Mouse (Mus musculus): ENCODE results near the gene Tirap.
"Not testable (repeated sequence)": the region's sequence is repeated elsewhere in the genome, so short reads cannot be mapped to it uniquely, and the experiment has no call there.

The Tirap gene

DNA sequence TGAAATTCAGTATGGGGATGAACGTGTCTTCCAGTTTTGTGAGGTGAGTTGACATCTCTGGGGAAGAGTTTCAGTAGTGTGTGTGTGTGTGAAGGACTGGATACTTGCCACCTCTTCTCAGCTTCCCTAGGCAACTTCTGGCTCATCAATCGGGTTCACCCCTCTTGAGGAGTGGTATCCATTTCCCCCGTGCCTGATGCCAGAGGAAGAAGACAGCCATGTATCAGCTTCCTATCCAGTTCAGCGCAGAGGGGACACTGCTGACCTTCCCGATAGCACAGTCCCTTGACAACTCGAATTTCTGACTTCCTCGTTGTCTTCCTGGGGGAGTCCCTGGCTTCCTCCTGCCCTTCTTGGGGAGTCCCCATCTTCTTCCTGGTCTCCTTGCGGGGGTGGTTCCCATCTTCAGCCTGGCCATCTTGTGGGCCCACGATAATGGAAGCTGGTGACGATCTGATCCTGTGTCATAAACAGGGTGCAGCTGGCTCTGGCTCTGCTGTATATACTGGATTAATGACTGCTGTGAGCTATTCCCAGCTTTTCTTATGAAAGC, 12.7 kb downstream of the Tirap start:
- DNase-seq: no peak

DNA sequence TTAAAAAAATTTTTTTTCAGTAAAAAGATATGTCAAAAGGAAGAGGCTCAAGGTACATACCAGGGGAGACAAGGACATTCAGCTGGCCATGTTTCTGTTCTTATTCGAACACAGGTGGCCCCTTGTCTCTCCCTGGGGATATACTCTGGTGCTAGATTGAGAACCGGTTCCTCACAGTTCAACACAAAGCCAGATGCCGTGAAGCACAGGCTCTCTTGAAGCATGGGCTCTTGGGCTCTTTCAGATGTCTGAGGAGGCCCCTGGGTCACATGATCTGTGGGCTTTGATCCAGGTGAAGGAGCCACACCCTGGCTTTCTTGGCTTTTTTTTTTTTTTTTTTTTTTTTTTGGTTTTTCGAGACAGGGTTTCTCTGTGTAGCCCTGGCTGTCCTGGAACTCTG, 13.7 kb downstream of the Tirap start:
- DNase-seq: no peak

DNA sequence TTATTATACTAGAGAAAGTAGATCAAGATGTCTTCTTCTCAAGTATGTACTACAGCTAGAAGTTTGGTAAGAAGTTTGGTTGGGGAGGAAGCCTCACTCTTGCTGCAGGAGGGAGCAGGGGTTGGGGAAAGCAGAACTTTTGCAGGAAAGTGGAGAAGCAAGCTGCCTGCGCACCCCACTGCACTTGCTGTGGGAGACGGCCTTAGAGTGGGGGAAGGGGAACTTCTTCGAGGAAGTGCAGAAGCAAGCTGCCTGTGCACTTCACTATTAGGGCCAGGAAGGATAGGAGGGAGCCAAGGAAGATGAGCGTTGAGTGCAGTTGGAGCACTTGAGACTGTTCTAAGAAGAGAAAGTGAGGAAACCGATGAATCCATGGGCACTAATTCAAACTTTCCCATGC, 16.7 kb downstream of the Tirap start:
- no peak for DNase-seq

DNA sequence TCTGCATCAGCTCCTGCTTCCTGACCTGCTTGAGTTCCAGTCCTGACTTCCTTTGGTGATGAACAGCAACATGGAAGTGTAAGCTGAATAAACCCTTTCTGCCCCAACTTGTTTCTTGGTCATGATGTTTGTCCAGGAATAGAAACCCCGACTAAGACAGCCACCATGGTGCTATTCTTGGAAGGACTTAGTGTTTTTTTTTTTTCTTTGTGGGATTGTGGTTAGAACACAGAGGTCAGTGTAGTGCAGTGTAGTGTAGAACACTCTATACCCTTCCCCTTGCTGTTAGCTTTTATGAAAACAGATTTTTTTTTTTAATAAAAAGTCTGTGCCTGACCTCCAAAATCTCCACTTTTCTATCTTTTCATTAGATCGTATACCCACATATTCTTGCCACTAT, 17.3 kb downstream of the Tirap start:
- no peak for DNase-seq

DNA sequence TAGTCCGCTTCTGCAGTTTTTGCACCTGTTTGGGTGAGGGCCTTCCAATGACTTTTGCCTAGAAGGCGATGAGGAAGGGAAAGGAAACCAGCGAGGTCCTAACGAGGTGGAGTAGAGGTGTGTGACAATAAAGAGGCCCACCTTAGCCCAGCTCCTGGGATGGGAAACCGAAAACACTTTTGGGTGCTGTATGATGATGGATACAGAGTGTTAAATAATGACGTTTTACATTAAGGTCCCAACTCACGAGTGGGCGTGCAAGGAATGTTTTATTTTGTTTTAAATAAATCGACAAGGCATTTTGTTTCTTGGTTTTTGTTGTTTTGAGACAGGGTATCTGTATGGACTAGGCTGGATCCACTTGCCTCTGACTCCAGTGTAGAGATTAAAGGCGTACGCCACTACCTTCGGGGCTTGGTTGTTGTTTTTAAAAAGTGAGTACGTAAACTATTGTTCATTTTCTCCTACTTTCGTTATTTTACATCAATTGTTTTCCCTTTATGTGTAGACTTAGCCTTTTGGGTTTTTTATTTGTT, 23.9 kb downstream of the Tirap start:
- DNase-seq: no peak

DNA sequence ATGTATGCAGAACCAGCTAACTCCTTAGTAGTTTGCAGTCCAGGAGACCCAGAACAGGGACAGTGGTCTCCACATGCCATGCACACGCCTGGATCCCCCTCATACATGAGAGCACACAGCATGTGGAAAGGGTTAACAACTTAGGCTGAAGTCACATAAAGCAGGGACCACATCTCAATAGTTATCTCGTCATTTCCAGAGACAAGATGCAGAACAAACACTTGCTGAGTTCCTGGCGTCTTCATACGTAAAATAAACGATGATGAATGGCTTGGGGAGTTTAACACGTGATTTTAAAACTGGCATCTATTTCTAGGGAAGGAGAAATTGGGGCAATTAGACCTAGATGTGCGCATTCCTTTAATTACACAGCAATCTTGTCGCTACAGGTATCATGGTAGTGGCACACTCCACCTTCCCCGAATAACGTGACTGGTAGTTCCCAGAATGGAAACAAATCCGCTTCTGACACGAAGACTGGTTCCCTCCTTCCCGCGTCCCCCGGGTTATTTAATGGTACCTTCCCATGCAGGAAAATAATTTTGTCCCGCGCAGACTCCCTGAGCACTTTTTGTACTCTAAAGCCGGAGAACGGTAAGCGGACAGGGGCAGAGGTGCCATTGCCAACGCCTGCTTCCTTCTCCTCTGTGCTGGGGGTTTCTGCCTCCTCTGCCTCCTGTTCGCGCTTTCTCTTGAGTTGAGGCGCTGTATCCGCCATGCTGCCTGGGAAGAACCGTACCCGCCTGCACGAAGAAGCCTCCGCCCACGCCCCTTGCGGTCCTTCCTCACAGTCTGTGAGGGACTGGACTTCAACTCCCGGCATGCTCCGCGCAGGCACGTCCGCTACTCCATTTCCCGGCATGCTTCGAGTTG, 24.6 kb downstream of the Tirap start, which contains the start of gene Dcps:
Gene Dcps, minus strand, starts transcription at position 811 of the 873 bp plus-strand sequence.
- DNase-seq: peak; percentile 95

DNA sequence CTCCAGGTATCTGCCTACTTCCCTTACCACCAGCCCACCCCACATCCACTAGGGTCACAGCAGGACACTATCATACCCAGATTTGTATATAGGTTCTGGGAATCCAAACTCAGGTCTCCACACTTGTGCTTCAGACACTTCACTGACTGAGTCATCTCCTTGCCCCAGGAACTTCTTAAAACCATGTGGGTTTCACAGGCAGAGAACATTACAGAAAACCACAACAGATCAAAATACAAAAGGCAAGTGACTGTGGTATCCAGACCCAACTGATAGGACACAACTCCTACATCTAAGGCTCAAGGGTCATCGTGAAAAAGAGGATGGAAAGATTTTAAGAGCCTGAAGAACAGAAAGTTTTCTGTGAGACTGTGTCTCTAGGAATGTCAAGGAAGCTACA, 26.8 kb downstream of the Tirap start:
- DNase-seq: no peak

DNA sequence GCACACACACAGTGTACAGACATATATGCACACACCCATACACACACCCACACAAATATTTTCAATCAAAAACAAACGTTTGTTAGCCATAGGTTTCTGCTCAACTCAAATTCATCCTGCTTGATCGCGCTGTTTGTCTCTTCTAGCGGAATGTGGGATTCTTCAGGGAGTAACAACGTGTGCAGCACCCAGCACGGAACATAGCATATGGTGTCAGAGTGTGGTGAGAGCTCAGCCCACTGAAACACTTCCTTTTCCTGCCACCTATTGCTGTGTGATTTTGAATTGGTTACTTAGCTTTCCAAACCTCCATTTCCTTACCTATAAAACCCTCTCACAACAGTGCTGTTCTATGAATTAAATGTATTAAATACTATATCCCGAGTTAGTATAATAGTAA, 30.0 kb downstream of the Tirap start:
- DNase-seq: no peak

DNA sequence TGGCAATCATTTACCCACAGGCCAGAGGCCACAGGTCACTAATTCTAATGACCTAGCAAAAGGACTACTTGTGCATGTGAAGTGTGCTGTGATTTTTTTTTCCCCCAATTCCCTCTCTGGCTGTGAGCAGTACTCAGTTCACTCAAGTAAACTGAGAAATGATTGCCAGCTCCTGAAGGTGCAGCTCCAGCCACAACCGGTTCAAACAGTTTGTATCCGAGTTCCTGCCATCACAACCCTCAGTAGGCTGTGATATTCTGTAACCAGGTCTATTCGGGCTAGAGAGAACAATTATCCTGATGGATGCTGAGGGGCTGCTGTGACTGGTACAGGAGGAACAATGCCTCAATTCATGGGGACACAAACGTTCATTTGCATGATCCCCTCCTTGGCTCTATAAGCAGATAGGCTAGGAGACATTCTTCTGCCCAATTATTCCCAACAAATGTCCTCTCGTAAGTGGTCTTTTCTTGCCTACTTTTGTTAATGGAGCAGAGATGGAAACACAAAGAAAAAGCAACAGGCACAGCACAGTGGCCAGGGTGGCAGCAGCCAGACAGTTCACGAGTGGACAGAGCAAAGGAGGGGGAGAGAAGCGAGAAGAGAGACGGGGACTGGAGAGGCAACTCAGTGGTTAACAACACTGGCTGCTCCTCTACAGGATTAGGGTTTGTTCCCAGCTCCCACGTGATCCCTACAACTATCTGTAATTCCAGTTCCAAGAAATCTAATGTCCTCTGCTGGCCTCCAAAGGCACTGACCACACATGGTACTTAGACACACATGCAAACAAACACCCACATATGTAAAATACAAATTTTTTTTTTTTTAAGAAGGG, 33.1 kb downstream of the Tirap start:
- peak; percentile 74 for DNase-seq

DNA sequence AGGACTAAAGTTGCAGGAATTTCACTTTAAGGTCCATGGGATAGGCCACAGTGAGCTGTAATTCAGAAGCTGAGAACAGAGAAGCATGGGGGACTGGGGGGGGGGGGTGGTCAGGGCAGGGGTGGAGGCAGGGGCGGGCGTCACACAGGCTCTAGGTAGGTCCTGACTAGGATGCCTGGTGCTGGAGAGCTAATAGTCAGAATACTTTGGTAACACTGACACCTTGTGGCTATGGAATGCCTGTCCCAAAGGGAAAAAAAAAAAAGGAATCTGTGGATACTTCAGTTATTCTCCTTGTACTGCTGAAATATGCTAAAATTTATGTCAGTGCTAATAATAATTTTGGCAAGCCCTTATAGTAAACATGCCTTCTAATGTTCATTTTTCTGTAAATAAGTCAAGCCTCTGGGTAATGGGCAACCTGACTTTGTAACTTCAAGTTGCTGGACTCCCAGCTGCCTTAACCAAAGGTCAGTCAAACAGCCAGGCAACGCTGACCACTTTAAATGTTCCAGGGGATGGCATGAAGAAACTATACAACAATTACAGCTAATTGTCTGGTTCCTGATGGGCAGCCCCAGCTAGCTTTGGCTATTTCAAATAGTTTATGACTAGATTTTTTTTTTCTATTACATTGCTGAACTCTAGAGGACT, 33.8 kb downstream of the Tirap start:
- DNase-seq: no peak

DNA sequence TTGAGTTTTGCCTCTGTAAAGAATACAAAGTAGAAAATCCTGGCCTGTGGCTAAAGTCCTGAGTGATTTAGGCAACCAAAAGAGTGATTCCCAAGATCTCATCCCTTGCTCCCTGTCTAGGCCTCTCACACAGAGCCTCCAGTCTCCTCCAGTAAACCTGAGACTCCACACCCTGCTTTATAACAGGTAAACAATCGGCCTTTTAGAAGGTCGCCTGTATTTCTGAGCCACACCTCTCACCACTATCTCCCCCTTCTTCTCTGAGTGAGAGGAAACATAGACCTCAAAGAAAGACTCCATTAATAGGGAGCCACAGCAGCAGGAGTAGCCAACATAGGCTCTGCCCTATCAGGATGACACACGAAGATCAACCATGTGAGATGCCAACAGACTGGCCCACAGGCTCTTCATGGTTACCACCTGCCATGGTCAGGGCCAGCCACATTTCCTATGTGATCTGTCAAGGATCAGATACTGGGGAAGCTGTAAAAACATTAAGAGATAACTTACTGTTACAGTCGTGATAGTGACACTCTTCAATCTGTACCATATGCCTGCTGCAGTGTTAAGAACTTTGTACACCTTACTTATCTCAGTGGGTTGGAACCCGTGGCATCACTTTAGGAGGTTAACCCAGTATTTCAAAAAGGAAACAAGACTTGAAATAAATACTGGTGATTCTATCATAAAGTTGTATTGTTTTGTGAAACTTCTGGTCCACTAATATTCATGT, 35.8 kb downstream of the Tirap start:
- DNase-seq: no peak

DNA sequence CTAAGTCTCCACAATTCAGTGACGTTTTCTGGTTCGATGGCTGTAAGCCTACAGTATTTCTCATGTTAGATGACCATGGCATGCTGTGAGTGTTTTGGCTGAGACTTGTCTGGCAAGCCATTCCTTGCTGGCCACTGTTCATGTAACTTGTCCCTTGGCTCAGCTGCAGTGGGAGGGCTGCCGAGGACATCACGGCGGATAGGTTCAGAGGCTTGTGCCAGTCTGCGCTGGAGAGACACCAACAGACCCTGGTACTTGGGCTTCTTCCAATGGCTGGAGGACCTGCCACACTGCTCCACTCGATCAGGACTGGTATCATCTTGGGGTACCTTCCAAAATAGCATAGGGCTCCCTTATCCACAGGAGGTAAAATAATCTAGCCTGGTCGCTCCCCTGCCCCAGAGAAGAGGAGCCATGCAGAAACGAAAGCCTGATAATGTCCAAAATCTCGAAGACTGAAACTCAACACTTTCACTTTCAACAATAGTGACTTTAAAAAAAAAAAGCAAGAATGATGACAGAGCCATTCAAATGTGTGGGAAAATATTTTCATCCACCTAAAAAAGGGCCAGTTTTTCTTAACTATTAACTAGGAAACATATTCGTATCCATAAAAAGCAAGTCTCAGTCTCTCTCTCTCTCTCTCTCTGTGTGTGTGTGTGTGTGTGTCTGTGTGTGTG, 36.9 kb downstream of the Tirap start:
- peak; percentile 56 for DNase-seq

DNA sequence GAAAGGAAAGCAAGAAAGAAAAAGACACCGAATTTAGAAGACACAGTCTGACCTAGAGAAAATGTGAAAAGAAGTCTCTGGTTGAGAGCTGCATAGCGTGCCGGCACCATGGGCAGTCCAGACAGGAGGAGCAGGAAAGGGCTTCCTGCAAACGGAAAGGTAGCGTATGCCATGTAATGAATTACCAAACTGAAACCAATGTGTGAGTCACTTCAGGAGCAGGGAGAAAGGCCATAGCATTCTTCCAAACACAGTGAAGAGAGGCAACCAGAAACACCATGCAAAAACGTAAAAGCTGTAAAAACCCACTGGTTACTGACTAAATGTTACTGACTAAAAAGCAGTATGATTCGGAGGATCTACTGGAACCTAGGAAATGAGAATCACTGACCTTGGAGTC, 38.4 kb downstream of the Tirap start:
- no peak for DNase-seq

DNA sequence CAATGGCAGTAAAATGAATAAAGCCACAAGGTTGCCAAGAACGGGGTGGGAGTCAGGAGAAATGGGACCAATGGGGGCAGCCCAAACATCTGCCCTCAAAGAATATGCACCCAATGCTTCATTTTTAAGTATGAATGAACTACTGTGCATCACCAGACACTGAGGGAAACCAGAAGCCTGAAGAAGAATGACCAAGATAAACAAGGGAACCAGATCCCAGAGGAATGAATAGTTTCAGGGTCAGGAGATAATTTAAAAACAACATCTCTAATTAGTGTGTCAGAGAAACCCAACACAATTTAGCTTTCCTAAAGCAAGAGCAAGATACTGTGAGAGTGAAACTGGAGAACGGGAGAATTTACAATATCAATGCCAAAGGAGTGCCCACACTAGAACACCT, 39.4 kb downstream of the Tirap start:
- no peak for DNase-seq

DNA sequence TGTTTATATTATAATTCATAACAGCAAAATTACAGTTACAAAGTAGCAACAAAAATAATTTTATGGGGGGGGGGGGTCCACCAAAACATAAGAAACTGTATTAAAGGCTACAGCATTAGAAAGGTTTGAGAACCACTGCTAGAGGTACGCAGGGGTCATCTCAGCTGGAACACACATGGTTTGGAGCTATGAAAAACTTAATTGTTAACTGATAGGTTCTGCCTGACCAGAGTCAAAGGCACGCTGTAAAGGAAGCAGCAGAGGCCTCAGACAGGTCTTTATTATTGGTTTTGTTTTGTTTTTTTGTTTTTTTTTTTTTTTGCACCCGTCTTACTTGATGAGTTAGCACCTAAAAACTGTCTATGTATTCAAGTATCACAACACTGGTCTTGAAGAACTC, 41.6 kb downstream of the Tirap start:
- no peak for DNase-seq

DNA sequence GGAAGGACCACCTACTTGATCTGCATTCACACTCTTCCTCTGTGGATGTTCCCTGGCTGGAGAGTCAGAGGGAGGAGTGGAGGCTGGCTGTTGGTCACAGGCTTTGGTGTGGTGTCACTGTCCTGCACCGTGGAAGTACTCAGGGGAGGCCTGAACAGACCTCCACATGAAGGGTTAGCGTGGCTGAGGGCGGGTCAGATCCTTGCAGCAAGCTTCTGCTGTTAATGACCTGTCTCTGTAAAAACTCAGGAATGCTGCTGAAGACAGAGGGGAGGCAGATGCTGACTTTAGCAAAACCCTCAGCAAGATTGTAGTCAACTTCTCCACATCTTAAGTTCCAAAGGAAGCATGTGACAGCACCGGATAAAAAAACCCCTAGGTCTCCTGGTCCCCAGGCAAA, 43.2 kb downstream of the Tirap start:
- no peak for DNase-seq

DNA sequence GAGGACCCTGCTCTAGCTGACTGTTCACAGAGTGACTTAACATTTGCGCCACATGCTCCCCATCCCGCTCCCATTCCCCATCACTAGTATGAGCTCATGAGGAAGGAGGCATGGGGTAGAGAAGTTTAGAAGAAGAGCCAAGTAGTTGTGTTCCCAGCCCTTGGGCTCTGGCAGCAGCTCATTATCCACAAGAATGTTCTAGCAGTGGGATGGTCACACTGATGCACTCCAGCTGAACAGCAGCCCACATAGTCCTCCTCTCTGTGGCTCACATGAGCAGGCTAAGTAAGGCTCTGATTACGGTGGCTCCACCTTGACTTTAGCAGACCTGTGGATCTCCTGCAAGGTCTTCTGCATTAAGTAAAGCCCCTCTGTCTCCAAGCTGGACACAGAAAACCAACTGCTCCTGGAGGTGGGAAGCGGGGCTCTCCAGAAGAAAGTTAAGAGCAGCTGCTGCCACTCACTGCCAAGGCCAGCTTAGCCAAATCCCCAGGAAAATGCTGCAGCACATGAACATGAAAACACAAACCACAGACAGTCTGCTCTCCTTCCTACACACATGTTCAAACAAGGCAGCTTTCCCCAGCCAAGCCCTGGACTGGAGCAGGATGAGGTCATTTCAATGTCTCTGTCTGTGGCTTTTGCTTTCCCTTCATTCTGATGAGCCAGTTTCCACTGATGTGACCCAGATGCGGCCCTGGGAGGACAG, 43.9 kb downstream of the Tirap start:
- no peak for DNase-seq

DNA sequence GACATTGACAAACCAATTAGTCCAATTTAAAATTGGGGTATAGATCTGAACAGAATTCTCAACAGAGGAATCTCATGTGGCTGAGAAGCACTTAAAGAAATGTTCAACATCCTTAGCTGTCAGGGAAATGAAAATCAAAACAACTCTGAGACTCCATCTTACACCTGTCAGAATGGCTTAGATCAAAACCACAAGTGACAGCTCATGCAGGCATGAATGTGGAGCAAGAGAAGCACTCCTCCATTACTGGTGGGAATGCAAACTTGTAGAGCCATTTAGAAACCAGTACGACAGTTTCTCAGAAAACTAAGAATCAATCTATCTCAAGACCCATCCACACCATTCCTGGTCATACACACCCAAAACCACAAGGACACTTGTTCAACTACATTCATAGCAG, 47.2 kb downstream of the Tirap start:
- DNase-seq: no peak

DNA sequence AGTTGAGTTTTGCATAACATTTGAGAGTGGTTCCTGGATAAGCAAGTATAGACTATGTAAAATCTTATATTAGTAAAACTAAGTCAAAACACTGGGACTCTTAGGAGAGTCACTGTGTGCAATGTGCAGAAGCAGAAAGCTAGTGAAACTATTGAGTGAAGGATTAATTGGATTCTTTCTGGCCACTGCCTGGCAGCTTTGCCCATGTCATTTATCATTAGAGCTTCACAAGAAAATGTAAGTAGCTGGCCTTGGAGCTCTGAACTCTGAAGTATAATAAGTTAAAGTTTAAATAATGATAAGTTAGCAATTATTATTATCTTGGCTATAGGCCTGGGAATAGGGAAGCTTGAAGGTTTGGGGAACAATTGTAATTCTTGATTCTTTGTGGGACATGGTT, 51.3 kb downstream of the Tirap start:
- not testable (repeated sequence) for DNase-seq

DNA sequence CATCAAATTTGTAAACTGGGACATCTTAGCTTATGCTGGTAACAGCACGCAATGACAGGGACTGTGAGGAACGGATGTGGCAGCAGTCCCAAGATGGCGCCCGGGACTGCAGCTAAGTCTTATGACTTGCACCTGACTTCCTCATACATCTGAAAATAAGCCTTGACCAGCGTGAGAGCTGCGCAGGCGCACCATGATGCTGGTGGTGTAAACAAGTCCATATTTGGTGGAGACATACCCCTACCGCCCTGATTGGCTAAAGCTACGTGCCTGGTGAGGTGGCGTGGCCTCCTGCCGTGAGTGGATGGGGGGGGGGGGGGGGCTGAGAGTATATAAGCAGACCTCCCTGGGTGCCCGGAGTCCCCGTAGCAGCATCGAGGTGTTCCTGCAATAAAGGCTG, 52.8 kb downstream of the Tirap start:
- DNase-seq: not testable (repeated sequence)

DNA sequence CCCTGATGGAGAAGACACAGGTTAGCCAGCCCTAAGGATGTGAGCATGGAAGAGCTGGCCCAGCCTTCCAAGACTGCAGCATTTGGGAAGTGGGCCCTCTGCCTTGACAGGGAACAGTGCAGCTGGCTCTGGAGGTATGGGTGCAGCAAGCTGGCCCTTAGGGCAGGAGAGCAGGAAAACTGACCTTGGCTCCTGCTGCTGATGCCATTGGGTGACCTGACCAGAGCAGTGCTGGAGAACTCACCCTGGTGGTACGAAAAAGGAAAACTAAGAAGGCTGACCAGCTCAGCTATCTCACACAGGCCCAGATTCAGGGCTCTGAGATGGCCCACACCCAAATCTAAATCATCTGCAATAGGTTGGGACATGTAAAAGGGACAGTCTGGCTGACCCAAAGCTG, 54.3 kb downstream of the Tirap start:
- no peak for DNase-seq

Data from kidney, adult 18-20 months (tissue).